Mouse (Mus musculus): ENCODE results near the gene Dnaaf5.

- TF ChIP-seq CTCF (IDR thresholded peaks at IDR 0.05; ENCODE audit: borderline replicate concordance, extremely low read depth, insufficient read depth, insufficient read length) (no peak), POLR2A (IDR thresholded peaks at IDR 0.05; ENCODE audit: borderline replicate concordance, extremely low read depth, insufficient read depth, insufficient read length, poor library complexity, severe bottlenecking) (no peak)
Measured at GRCm38 (mm10) chr5:139199636-139199994, 49.6 kb downstream of the Dnaaf5 start.
